In the genomic region with DNA sequence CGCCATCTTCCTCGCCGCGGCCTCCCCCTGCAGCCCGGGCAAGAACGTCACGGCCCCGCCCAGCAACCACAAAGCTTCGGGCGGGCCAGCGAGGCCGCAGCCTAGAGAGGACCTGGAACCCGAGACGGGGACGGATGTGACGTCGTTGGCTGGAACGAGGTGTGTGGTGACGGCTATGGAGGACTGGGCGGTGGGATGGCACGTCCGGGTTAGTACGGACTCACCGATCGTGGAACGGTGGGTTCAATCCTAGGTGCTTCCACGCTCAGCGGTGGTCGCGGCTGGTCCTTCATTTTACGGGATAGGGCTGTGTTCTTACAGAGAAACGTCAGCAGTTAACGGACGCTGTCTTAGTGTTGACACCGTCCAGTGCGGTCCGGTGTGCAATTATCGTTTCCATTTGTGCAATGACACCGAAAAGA, we compare ENCODE assay signal across 8 mouse cellular contexts. TPM values are rescaled to one million over a fixed set of nuclear protein-coding genes. Genes with fewer than 3 reads are reported as not detected.
A peak's percentile ranks its signal among the peaks of the same experiment; 100 is the strongest.
DNase-seq lines count a peak whose midpoint lies in the region; ATAC-seq and TF ChIP-seq lines count a peak whose summit lies in the region.

A gene (minus strand): TSS at position 79 of the 422 bp plus-strand sequence.

- peaks cover 34% of the 10 kb centered on the region for H3K36me3 ChIP-seq in hindbrain, embryonic 13.5 days

- H3K27ac ChIP-seq in hindbrain, embryonic 13.5 days: peak within 1 kb of the TSS; percentile 96

- in situ Hi-C loops in Patski (cut with MboI; ENCODE audit: low pct_unique_long_range_greater_than_20kb): no loop called here

- CTCF ChIA-PET in Patski (lab: Charles Lee): interaction anchor here (1.0 to 1.5 kb wide), 2 partner anchors 10 to 57 kb away, joined by 3 to 4 read pairs; no protein-coding TSS in a partner anchor

- peak; percentile 81 for DNase-seq in Patski (ENCODE audit: low read depth, low spot score)
- DNase-seq in cerebellum, postnatal 14 days: peak; percentile 98 to 99
- DNase-seq in frontal cortex, postnatal 14 days (ENCODE audit: low spot score in 2 of 2): peak; percentile 93 to 95
- DNase-seq in layer of hippocampus, postnatal 25 days (ENCODE audit: extremely low spot score in 1 of 2, low spot score in 1 of 2): peak; percentile 94 to 95
- peak; percentile 98 for DNase-seq in lung, postnatal 25 days (ENCODE audit: low spot score)
- peak; percentile 97 for DNase-seq in retina, embryonic 14.5 days (ENCODE audit: low spot score)
- peak; percentile 96 for DNase-seq in thymus, postnatal 4 days

- H3K4me1 ChIP-seq in hindbrain, embryonic 13.5 days (replicated peaks): peaks cover 33% of the 10 kb centered on the region

- H3K4me2 ChIP-seq in hindbrain, embryonic 13.5 days: peak within 1 kb of the TSS; percentile 80

- peak within 1 kb of the TSS; percentile 98 for H3K9ac ChIP-seq in hindbrain, embryonic 13.5 days

- H3K9me3 ChIP-seq in hindbrain, embryonic 13.5 days: no peaks in the 10 kb centered on the region

- POLR2A ChIA-PET in Patski (lab: Charles Lee): interaction anchor here (1.2 to 1.3 kb wide), 2 partner anchors 10 to 54 kb away, joined by 3 to 4 read pairs; no protein-coding TSS in a partner anchor

- H3K4me3 ChIP-seq in hindbrain, embryonic 13.5 days: peak within 1 kb of the TSS; percentile 87

- no peak for TF ChIP-seq CTCF in Patski (IDR thresholded peaks at IDR 0.05)

- peak; percentile 94 for ATAC-seq in Patski
- ATAC-seq in hindbrain, embryonic 13.5 days (ENCODE audit: low FRiP score): peak; percentile 100

- WGBS in hindbrain, embryonic 13.5 days: under 1% methylated on average over 38 of the region's 39 CpGs

- H3K27me3 ChIP-seq in Patski: no peaks in the 10 kb centered on the region
- H3K27me3 ChIP-seq in hindbrain, embryonic 13.5 days: no peaks in the 10 kb centered on the region

RNA-seq across cellular contexts. Expression of the gene that starts here (rescaled TPM):
- 96.6 TPM for polyA plus RNA-seq in Patski (2021)
- 252 and 255 TPM in 2 replicates for polyA plus RNA-seq in hindbrain, embryonic 13.5 days (2015; fragmentation: Nextera tagmentation; extraction: Ambion mirVana)
- total RNA-seq in layer of hippocampus, postnatal 25 days (2021): 100 to 1,000 TPM; 147 to 159 TPM

Comparison
In these comparisons a context has a peak if more than half of its experiments do, and no peak if none do; other contexts are left out.
1. Peak in every context shown above with its lines: DNase-seq, ATAC-seq, H3K4me3 ChIP-seq and H3K27ac ChIP-seq.